Mouse (Mus musculus): ENCODE measurements around the gene Cbr4. TPM values are rescaled to one million over a fixed set of nuclear protein-coding genes. Genes with fewer than 3 reads are reported as not detected.

Gene Cbr4
- polyA plus RNA-seq, 1 experiment: 1.4 TPM

DNA sequence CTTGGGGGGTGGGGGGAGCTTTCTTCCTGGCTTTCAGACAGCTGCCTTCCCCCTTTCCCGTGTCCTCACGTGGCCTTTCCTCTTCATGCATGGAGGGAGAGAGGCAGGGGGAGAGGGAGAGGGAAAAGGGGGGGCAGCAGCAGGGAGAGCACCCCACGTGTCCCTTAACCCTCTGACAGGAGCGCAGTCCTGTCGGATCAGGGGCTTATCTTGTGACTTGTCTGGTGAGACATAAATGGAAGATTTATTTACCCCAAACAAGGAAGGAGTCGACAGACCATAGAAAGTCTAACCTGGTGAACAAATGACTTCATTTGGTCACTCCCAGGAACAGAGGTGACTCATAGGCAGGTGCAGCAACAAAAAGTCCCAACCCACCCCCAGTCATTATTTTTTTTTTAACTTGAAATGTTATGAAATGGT, 12.3 kb upstream of the Cbr4 start:
- H3K36me3 ChIP-seq (ENCODE audit: control insufficient read depth, insufficient read depth, low read length): no peaks in the 10 kb centered on the region
- TF ChIP-seq CTCF (IDR thresholded peaks at IDR 0.05; ENCODE audit: extremely low read depth, insufficient read length, insufficient replicate concordance, low read depth, low read length): no peak
- H3K4me3 ChIP-seq (ENCODE audit: low read depth, low read length): peak overlapping the region; percentile 22; the same call in 1 of the 2 replicates
- WGBS: 18% methylated on average over 6 of the region's 6 CpGs
- H3K27me3 ChIP-seq (ENCODE audit: control insufficient read depth, insufficient read depth, low read length): no peaks in the 10 kb centered on the region
- peaks cover 13% of the 10 kb centered on the region; the same call in 1 of the 2 replicates for H3K4me1 ChIP-seq (ENCODE audit: control insufficient read depth, insufficient read depth, insufficient read length, low read length)
- H3K27ac ChIP-seq (ENCODE audit: insufficient read depth, low read depth, low read length): 0 out of 2 replicates have a peak overlapping the region, but pooled peaks have one; percentile 23

DNA sequence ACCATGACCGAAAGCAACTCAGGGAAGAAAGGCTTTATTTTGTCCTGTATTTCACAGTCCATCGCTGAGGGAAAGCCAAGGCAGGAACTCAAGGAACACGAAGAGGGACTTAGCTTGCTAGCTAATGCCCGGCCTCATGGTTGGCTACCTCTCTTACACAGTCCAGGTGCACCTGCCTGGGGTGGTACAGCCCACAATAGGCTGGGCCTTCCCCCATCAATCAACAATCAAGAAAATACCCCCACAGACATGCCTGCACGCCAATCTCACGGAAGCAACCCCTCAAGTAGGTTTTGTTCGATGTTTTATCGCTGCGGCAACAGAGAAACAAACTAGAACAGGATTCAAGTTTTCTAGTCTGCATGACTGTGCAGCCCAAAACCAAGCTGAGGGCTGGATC, 11.4 kb upstream of the Cbr4 start:
- WGBS: 55% methylated on average over 9 of the region's 9 CpGs
- H3K4me1 ChIP-seq (ENCODE audit: control insufficient read depth, insufficient read depth, insufficient read length, low read length): peaks cover 13% of the 10 kb centered on the region; the same call in 1 of the 2 replicates
- no peaks in the 10 kb centered on the region for H3K27me3 ChIP-seq (ENCODE audit: control insufficient read depth, insufficient read depth, low read length)
- TF ChIP-seq CTCF (IDR thresholded peaks at IDR 0.05; ENCODE audit: extremely low read depth, insufficient read length, insufficient replicate concordance, low read depth, low read length) (no peak), POLR2A (IDR thresholded peaks at IDR 0.05; ENCODE audit: low read depth, low read length) (no peak)
- no peaks in the 10 kb centered on the region for H3K36me3 ChIP-seq (ENCODE audit: control insufficient read depth, insufficient read depth, low read length)
- no peak overlapping the region for H3K27ac ChIP-seq (ENCODE audit: insufficient read depth, low read depth, low read length)
- H3K4me3 ChIP-seq (ENCODE audit: low read depth, low read length): no peak overlapping the region

DNA sequence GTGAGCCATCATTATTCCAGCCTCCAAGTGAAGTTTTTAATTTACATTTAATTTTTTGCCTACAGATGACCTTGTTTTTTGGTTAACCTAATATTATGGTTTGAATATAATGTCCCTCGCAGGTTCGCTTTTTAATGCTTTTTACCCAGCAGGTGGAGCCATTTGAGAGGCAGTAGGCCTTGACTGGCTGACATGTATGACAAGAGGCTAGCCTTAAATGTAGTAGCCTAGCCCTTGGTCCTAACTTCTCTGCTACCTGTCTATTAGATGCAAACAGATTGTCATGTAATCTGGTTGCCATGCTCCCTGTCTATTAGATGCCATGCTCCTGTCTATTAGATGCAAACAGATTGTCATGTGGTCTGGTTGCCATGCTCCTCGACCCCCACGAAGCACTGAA, 9.4 kb upstream of the Cbr4 start:
- 90% methylated on average over 4 of the region's 4 CpGs for WGBS
- peaks cover 13% of the 10 kb centered on the region; the same call in 1 of the 2 replicates for H3K4me1 ChIP-seq (ENCODE audit: control insufficient read depth, insufficient read depth, insufficient read length, low read length)
- no peaks in the 10 kb centered on the region for H3K36me3 ChIP-seq (ENCODE audit: control insufficient read depth, insufficient read depth, low read length)
- H3K27me3 ChIP-seq (ENCODE audit: control insufficient read depth, insufficient read depth, low read length): no peaks in the 10 kb centered on the region
- TF ChIP-seq CTCF (IDR thresholded peaks at IDR 0.05; ENCODE audit: extremely low read depth, insufficient read length, insufficient replicate concordance, low read depth, low read length): no peak
- TF ChIP-seq POLR2A (IDR thresholded peaks at IDR 0.05; ENCODE audit: low read depth, low read length): no peak
- H3K4me3 ChIP-seq (ENCODE audit: low read depth, low read length): no peak overlapping the region
- no peak overlapping the region for H3K27ac ChIP-seq (ENCODE audit: insufficient read depth, low read depth, low read length)

DNA sequence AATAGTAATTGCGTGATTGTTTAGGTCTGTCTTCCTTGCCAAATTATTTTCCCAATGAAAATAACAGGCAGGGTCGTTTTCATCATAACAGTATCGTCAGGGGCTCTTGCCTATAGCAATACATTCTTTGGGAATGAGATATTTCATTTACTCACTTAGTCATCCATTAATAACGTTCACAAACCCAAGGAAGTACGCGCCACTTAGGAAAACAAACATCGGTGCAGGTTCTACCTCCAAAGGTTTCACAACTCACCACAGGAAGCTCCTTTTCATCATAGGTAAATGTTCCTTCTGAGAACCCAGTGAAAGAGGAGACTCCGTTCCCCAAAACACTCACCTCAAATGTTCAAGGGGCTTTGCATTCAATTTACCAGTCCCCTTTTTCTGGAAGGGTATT, 8.7 kb upstream of the Cbr4 start:
- Histone ChIP-seq H3K4me3 (ENCODE audit: low read depth, low read length) (no peak overlapping the region), H3K36me3 (ENCODE audit: control insufficient read depth, insufficient read depth, low read length) (no peaks in the 10 kb centered on the region), H3K27me3 (ENCODE audit: control insufficient read depth, insufficient read depth, low read length) (no peaks in the 10 kb centered on the region), H3K4me1 (ENCODE audit: control insufficient read depth, insufficient read depth, insufficient read length, low read length) (peaks cover 13% of the 10 kb centered on the region; the same call in 1 of the 2 replicates), H3K27ac (ENCODE audit: insufficient read depth, low read depth, low read length) (no peak overlapping the region)
- 48% methylated on average over 8 of the region's 8 CpGs for WGBS
- TF ChIP-seq CTCF (IDR thresholded peaks at IDR 0.05; ENCODE audit: extremely low read depth, insufficient read length, insufficient replicate concordance, low read depth, low read length): no peak
- TF ChIP-seq POLR2A (IDR thresholded peaks at IDR 0.05; ENCODE audit: low read depth, low read length): no peak

DNA sequence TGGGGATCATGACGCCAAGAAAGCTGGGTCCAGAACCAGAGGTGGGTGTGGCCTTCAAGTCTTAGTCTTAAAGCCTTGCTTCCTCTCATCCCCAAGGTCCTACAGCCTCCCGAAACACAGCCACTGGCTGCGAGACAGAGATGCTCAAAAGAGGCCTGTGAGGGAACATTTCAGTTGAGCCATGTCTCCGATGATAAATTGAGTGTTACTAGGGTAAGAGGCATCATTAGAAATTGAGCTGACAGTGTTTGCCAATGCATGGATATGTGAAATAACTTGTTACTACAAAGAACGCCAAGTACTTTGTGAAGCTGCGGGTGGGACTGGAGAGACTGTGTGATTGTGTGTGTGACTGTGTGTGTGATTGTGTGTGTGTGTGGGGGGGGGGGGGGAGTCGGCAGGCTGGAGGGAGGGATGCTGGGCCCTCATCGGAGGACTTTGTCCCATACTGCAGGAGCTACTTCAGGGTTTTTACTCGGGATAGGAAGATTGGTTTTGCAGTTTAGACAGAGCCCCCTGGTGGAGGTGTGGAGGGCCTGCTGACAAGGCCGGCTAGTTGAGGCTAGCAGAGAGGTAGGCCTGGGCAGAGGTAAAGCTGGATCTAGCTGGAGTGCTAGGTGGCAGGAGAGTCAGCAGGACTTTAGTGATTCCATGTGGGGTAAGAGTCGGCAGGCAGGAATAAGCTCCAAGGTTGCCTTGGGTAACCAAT, 7.9 kb upstream of the Cbr4 start:
- H3K4me3 ChIP-seq (ENCODE audit: low read depth, low read length): no peak overlapping the region
- H3K4me1 ChIP-seq (ENCODE audit: control insufficient read depth, insufficient read depth, insufficient read length, low read length): peaks cover 13% of the 10 kb centered on the region; the same call in 1 of the 2 replicates
- H3K27me3 ChIP-seq (ENCODE audit: control insufficient read depth, insufficient read depth, low read length): no peaks in the 10 kb centered on the region
- 50% methylated on average over 11 of the region's 11 CpGs for WGBS
- no peaks in the 10 kb centered on the region for H3K36me3 ChIP-seq (ENCODE audit: control insufficient read depth, insufficient read depth, low read length)
- H3K27ac ChIP-seq (ENCODE audit: insufficient read depth, low read depth, low read length): no peak overlapping the region
- TF ChIP-seq POLR2A (IDR thresholded peaks at IDR 0.05; ENCODE audit: low read depth, low read length): no peak
- TF ChIP-seq CTCF (IDR thresholded peaks at IDR 0.05; ENCODE audit: extremely low read depth, insufficient read length, insufficient replicate concordance, low read depth, low read length): peak; percentile 62; the same call in 1 of the 2 replicates

DNA sequence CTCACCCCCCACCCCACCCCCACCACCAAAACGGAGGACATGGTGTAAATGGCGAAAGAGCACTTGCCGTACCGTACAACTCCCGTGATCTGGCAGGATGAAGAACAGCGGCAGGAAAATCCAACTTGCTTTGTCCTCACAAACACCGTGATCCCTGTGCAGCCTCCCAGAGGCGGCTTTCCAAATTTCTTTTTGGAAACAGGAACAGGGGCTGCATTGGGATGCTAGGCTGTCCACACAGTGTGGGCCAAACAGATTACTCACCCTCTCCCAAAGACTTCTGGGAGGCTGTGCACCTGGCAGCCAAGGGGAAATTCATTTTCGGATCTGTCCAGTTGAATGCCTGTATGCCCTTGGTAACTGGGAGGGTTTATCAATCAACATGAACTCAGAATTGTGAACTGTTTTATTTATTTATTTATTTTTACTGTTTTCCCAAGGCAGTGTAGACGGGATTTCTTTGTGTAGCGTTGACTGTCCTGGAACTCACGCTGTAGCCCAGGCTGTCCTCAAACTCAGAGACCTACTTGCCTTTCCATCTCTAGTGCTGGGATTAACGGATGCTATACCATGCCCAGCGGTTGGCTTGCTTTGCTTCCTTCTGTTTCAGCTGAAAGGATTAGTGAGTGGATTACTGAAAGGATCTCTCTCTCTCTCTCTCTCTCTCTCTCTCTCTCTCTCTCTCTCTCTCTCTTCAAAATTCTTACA, 7.1 kb upstream of the Cbr4 start:
- Histone ChIP-seq H3K27me3 (ENCODE audit: control insufficient read depth, insufficient read depth, low read length) (no peaks in the 10 kb centered on the region), H3K4me1 (ENCODE audit: control insufficient read depth, insufficient read depth, insufficient read length, low read length) (peaks cover 10% of the 10 kb centered on the region; the same call in 1 of the 2 replicates), H3K4me3 (ENCODE audit: low read depth, low read length) (no peak overlapping the region), H3K27ac (ENCODE audit: insufficient read depth, low read depth, low read length) (no peak overlapping the region), H3K36me3 (ENCODE audit: control insufficient read depth, insufficient read depth, low read length) (no peaks in the 10 kb centered on the region)
- TF ChIP-seq POLR2A (IDR thresholded peaks at IDR 0.05; ENCODE audit: low read depth, low read length): no peak
- no peak for TF ChIP-seq CTCF (IDR thresholded peaks at IDR 0.05; ENCODE audit: extremely low read depth, insufficient read length, insufficient replicate concordance, low read depth, low read length)
- 94% methylated on average over 14 of the region's 14 CpGs for WGBS

DNA sequence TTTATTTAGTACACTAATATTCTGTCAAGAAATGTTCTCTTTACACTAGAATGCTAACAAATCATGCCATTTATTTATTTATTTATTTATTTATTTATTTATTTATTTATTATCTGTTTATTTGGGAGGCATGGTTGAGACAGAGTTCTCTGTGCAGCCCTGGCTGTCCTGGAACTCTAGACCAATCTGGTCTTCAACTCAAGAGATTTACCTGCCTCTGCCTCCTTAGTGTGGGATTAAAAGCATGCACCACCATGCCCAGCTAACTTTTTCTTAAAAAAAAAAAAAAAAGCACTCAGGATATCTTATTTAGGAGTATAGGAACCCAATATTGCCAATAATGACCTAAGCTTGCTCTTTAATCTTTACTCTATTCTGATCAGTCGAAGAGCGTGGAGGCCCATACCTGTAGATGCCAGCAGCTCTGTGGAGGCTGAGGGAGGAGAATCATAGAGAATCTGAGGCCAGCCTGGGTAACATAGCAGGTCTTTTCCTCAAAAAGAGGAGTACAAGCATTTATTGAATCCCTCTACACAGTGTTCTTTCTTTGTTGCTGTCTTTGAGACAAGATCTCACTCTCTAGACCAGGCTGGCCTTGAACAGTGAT, 508 bp upstream of the Cbr4 start:
- Histone ChIP-seq H3K36me3 (ENCODE audit: control insufficient read depth, insufficient read depth, low read length) (peaks cover 7% of the 10 kb centered on the region), H3K27me3 (ENCODE audit: control insufficient read depth, insufficient read depth, low read length) (no peaks in the 10 kb centered on the region), H3K4me3 (ENCODE audit: low read depth, low read length) (no peak overlapping the region), H3K27ac (ENCODE audit: insufficient read depth, low read depth, low read length) (no peak overlapping the region), H3K4me1 (ENCODE audit: control insufficient read depth, insufficient read depth, insufficient read length, low read length) (peaks cover 3% of the 10 kb centered on the region; the same call in 1 of the 2 replicates)
- 96% methylated on average over 2 of the region's 2 CpGs for WGBS
- TF ChIP-seq CTCF (IDR thresholded peaks at IDR 0.05; ENCODE audit: extremely low read depth, insufficient read length, insufficient replicate concordance, low read depth, low read length) (no peak), POLR2A (IDR thresholded peaks at IDR 0.05; ENCODE audit: low read depth, low read length) (no peak)

All from small intestine, adult 2 months (tissue).